Mouse (Mus musculus): Measurements from ENCODE around the gene Oit3. TPM values are rescaled to one million over a fixed set of nuclear protein-coding genes. Genes with fewer than 3 reads are reported as not detected.
"Not testable (repeated sequence)": the region's sequence is repeated elsewhere in the genome, so short reads cannot be mapped to it uniquely, and the experiment has no call there.

The Oit3 gene
- polyA plus RNA-seq, 1 experiment from 2014 or later = 26.8 TPM

DNA sequence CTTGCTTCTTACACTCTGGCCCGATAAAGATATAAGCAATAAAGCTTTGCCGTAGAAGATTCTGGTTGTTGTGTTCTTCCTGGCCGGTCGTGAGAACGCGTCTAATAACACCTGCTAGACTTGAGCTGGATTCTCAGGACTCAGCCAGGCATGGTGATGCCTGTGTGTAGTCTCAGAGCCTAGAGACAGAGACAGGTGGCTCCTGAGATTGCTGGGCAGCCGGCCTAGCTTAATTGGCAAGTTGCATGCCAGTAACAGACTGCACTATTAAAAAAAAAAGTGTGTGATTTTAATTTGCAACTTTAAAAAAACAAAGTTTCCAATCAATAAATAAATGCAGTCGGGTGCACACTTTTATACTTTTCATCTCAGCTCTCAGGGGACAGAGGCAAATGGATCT is 54.6 kb downstream of the Oit3 start:
- Histone ChIP-seq H3K9me3 (ENCODE audit: low read length) (0 out of 2 replicates have a peak, but pooled peaks cover 2% of the 10 kb centered on the region), H3K4me1 (ENCODE audit: insufficient read depth) (no peaks in the 10 kb centered on the region), H3K4me2 (ENCODE audit: low read depth, low read length) (no peak overlapping the region), H3K9ac (replicated peaks) (no peak overlapping the region), H3K36me3 (replicated peaks; ENCODE audit: insufficient read depth, low read length) (no peaks in the 10 kb centered on the region), H3K27me3 (ENCODE audit: insufficient read depth, low read length) (no peaks in the 10 kb centered on the region), H3K27ac (ENCODE audit: low read depth) (no peak overlapping the region), H3K4me3 (ENCODE audit: low read depth, low read length) (no peak overlapping the region)
- no peak for TF ChIP-seq CTCF (IDR thresholded peaks at IDR 0.05; ENCODE audit: low read depth)
- TF ChIP-seq EP300 (IDR thresholded peaks at IDR 0.05; ENCODE audit: low read depth) = no peak
- DNase-seq (no peak), ATAC-seq (no peak)
- WGBS (ENCODE audit: insufficient replicate concordance) = 76% methylated on average over 7 of the region's 8 CpGs

DNA sequence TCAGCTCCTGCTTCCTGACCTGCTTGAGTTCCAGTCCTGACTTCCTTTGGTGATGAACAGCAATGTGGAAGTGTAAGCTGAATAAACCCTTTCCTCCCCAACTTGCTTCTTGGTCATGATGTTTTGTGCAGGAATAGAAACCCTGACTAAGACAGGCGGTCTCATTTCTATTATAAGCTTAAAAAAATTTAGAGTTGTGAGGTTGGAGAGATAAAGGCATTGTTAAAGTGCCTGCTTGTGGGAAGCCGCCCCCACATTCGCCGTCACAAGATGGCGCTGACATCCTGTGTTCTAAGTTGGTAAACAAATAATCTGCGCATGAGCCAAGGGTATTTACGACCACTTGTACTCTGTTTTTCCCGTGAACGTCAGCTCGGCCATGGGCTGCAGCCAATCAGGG is 60.0 kb downstream of the Oit3 start:
- ATAC-seq = peak; percentile 33; the same call in 1 of the 2 replicates

DNA sequence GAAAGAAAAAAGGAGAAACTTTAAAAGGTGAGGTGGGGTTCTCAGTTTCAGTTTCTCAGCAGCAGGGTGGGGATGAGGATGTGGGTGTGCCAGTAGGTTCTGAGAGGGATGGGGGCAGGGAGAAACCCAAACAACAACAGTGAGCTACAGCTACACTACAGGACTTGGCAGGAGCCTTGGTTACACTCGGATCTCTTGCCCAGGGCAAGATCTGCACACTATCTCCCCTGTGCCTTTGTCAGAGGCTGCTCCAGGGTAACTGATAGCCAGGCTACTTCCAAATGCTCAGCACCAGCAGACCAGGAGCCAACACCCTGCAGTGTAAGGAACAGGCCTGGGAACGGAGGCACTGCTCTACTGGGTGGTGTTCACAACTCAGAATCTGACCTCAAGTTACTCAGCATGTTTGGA is 61.2 kb downstream of the Oit3 start:
- H3K36me3 ChIP-seq (replicated peaks; ENCODE audit: insufficient read depth, low read length) = no peaks in the 10 kb centered on the region
- H3K9me3 ChIP-seq (ENCODE audit: low read length) = no peaks in the 10 kb centered on the region
- 50% methylated on average over 2 of the region's 2 CpGs for WGBS (ENCODE audit: insufficient replicate concordance)
- ATAC-seq (peak; percentile 57), DNase-seq (no peak)
- H3K9ac ChIP-seq (replicated peaks) = no peak overlapping the region
- H3K4me2 ChIP-seq (ENCODE audit: low read depth, low read length) = 0 out of 2 replicates have a peak overlapping the region, but pooled peaks have one; percentile 9
- TF ChIP-seq EP300 (IDR thresholded peaks at IDR 0.05; ENCODE audit: low read depth) (no peak), CTCF (IDR thresholded peaks at IDR 0.05; ENCODE audit: low read depth) (no peak)
- H3K4me1 ChIP-seq (ENCODE audit: insufficient read depth) = peaks cover 7% of the 10 kb centered on the region; the same call in 1 of the 2 replicates
- H3K27me3 ChIP-seq (ENCODE audit: insufficient read depth, low read length) = no peaks in the 10 kb centered on the region
- no peak overlapping the region for H3K4me3 ChIP-seq (ENCODE audit: low read depth, low read length)
- peak overlapping the region; percentile 67 for H3K27ac ChIP-seq (ENCODE audit: low read depth)

More for the DNA sequence above, 60.0 kb downstream of the Oit3 start:
- H3K36me3 ChIP-seq (replicated peaks; ENCODE audit: insufficient read depth, low read length); H3K4me1 ChIP-seq (ENCODE audit: insufficient read depth); H3K9ac ChIP-seq (replicated peaks); H3K27ac ChIP-seq (ENCODE audit: low read depth); H3K9me3 ChIP-seq (ENCODE audit: low read length); DNase-seq; H3K4me3 ChIP-seq (ENCODE audit: low read depth, low read length); H3K27me3 ChIP-seq (ENCODE audit: insufficient read depth, low read length); H3K4me2 ChIP-seq (ENCODE audit: low read depth, low read length): not testable (repeated sequence)
- WGBS (ENCODE audit: insufficient replicate concordance) = 68% methylated on average over 5 of the region's 10 CpGs

DNA sequence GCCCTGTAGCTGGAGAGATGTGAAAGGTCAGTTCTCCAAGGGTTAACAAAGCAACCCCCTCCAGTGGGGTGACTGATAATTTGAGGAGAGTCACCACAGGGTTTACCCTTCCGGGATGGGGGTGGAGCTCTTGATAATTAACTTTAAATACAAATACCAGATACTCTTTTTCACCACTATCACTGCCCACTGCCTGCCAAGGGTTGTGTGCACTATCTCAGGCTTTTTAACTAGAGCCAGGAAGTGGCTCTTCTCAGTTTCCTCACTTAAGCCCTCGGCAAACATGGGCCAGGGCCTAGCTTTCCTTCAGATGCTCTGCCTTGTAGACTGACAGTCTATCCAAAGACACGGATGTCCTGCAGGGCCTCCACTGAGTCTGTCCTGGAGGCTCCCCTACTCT is 61.7 kb downstream of the Oit3 start:
- Histone ChIP-seq H3K9ac (replicated peaks) (0 out of 2 replicates have a peak overlapping the region, but pooled peaks have one; percentile 30), H3K4me2 (ENCODE audit: low read depth, low read length) (0 out of 2 replicates have a peak overlapping the region, but pooled peaks have one; percentile 9)
- ATAC-seq = no peak

DNA sequence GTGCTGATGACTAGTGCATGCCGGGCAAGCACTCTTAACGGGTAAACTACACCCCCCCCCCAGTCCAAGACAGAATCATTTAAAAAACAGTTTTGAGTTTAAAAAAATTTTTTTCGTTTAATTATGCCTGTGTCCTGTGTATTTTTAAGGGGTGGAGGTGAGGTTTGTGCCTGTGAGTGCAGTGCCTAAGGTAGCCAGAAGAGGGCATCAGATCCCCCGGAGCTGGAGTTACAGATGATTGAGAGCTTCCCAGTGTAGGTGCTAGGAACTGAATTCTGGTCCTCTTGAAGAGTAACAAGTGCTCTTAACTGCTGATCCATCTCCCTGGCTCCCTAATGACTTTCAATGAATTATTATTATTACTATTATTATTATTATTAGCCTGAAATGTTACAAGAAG is 62.9 kb downstream of the Oit3 start:
- no peak overlapping the region for H3K4me2 ChIP-seq (ENCODE audit: low read depth, low read length)
- H3K36me3 ChIP-seq (replicated peaks; ENCODE audit: insufficient read depth, low read length) = peaks cover 4% of the 10 kb centered on the region; the same call in 1 of the 2 replicates
- no peak overlapping the region for H3K9ac ChIP-seq (replicated peaks)
- no peak overlapping the region for H3K4me3 ChIP-seq (ENCODE audit: low read depth, low read length)
- DNase-seq (no peak), ATAC-seq (no peak)
- TF ChIP-seq CTCF (IDR thresholded peaks at IDR 0.05; ENCODE audit: low read depth) (peak; percentile 46), EP300 (IDR thresholded peaks at IDR 0.05; ENCODE audit: low read depth) (no peak)
- 83% methylated on average over 4 of the region's 4 CpGs for WGBS (ENCODE audit: insufficient replicate concordance)
- H3K9me3 ChIP-seq (ENCODE audit: low read length) = no peaks in the 10 kb centered on the region
- no peaks in the 10 kb centered on the region for H3K27me3 ChIP-seq (ENCODE audit: insufficient read depth, low read length)
- peaks cover 7% of the 10 kb centered on the region; the same call in 1 of the 2 replicates for H3K4me1 ChIP-seq (ENCODE audit: insufficient read depth)
- no peak overlapping the region for H3K27ac ChIP-seq (ENCODE audit: low read depth)

More for the DNA sequence above, 61.7 kb downstream of the Oit3 start:
- no peak for DNase-seq
- TF ChIP-seq EP300 (IDR thresholded peaks at IDR 0.05; ENCODE audit: low read depth) (no peak), CTCF (IDR thresholded peaks at IDR 0.05; ENCODE audit: low read depth) (no peak)
- Histone ChIP-seq H3K27me3 (ENCODE audit: insufficient read depth, low read length) (no peaks in the 10 kb centered on the region), H3K4me1 (ENCODE audit: insufficient read depth) (peaks cover 7% of the 10 kb centered on the region; the same call in 1 of the 2 replicates), H3K4me3 (ENCODE audit: low read depth, low read length) (no peak overlapping the region), H3K36me3 (replicated peaks; ENCODE audit: insufficient read depth, low read length) (no peaks in the 10 kb centered on the region), H3K9me3 (ENCODE audit: low read length) (no peaks in the 10 kb centered on the region), H3K27ac (ENCODE audit: low read depth) (peak overlapping the region; percentile 67)
- WGBS (ENCODE audit: insufficient replicate concordance) = 25% methylated on average over 3 of the region's 3 CpGs

DNA sequence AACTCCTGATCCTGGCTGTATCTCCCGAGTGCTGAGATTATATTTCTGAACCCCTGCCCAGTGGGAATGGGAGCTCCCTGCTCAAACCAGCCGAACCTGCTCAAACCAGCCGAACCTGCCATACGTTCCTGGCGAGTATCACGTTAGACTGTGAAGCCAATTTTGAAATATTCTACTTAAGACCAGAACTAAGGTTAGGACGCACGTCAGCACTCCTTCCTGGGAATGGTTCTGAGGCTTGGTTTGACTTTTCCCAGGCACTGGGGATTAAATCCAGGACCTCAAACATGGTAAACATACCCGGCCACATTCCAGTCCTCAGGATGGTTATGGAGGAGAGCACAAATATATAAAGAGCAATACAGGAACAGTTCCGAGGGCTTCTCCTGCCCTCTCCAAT is 63.7 kb downstream of the Oit3 start:
- DNase-seq = no peak
- 81% methylated on average over 10 of the region's 10 CpGs for WGBS (ENCODE audit: insufficient replicate concordance)
- H3K27me3 ChIP-seq (ENCODE audit: insufficient read depth, low read length) = no peaks in the 10 kb centered on the region
- H3K4me1 ChIP-seq (ENCODE audit: insufficient read depth) = peaks cover 7% of the 10 kb centered on the region; the same call in 1 of the 2 replicates
- no peak overlapping the region for H3K4me3 ChIP-seq (ENCODE audit: low read depth, low read length)
- H3K27ac ChIP-seq (ENCODE audit: low read depth) = no peak overlapping the region
- H3K4me2 ChIP-seq (ENCODE audit: low read depth, low read length) = no peak overlapping the region
- H3K36me3 ChIP-seq (replicated peaks; ENCODE audit: insufficient read depth, low read length) = peaks cover 7% of the 10 kb centered on the region
- ATAC-seq = no peak
- TF ChIP-seq EP300 (IDR thresholded peaks at IDR 0.05; ENCODE audit: low read depth) = no peak
- no peak for TF ChIP-seq CTCF (IDR thresholded peaks at IDR 0.05; ENCODE audit: low read depth)
- no peaks in the 10 kb centered on the region for H3K9me3 ChIP-seq (ENCODE audit: low read length)
- no peak overlapping the region for H3K9ac ChIP-seq (replicated peaks)

Other genes starting within 250 kb of the Oit3 start
- gene Sept10, start 219.9 kb downstream of the Oit3 start, polyA plus RNA-seq (2015; fragmentation: Nextera tagmentation; extraction: Ambion mirVana) = 11.6 and 11.8 TPM in 2 replicates
- gene Sowahc, start 219.8 kb downstream of the Oit3 start, polyA plus RNA-seq (2015; fragmentation: Nextera tagmentation; extraction: Ambion mirVana) = 1.3 and 1.6 TPM in 2 replicates
- 5.3 and 6.4 TPM in 2 replicates for gene P4ha1, start 118.5 kb downstream of the Oit3 start, polyA plus RNA-seq (2015; fragmentation: Nextera tagmentation; extraction: Ambion mirVana)
- 4.1 and 8.4 TPM in 2 replicates for gene Gm10273, start 46.1 kb downstream of the Oit3 start, polyA plus RNA-seq (2015; fragmentation: Nextera tagmentation; extraction: Ambion mirVana)
- 58.4 and 61.3 TPM in 2 replicates for gene Pla2g12b, start 38.1 kb downstream of the Oit3 start, polyA plus RNA-seq (2015; fragmentation: Nextera tagmentation; extraction: Ambion mirVana)
- gene Gm10322, start 174.3 kb upstream of the Oit3 start, polyA plus RNA-seq (2015; fragmentation: Nextera tagmentation; extraction: Ambion mirVana) = not detected in 2 replicates
- 11.8 and 13.5 TPM in 2 replicates for gene Mcu, start 174.9 kb upstream of the Oit3 start, polyA plus RNA-seq (2015; fragmentation: Nextera tagmentation; extraction: Ambion mirVana)

Measured in liver, postnatal 0 days (tissue).